Mouse (Mus musculus) cerebellum, adult 2 months (tissue): Measurements from ENCODE around the gene Trap1a. TPM values are rescaled to one million over a fixed set of nuclear protein-coding genes. Genes with fewer than 3 reads are reported as not detected.
A peak's percentile ranks its signal among the peaks of the same experiment; 100 is the strongest.

Source experiments
- DNase-seq, 2 experiments: peaks; one replicate each; pipeline ENCODE4 v3.0.0; 2021
- H3K27ac ChIP-seq: fragments of 200-500 bp; 2 replicates; pipeline ENCODE4 v1.5.1; 2012; ENCODE audit warnings: low read length, control low read depth, inconsistent platforms; ENCODE audit not compliant: insufficient read depth
- H3K27me3 ChIP-seq: fragments of 200-500 bp; 2 replicates; pipeline ENCODE4 v1.6.1; 2012; ENCODE audit warnings: inconsistent platforms, mild to moderate bottlenecking, low read length, moderate library complexity; ENCODE audit not compliant: control insufficient read depth, insufficient read depth
- H3K4me1 ChIP-seq: fragments of 200-500 bp; 2 replicates; pipeline ENCODE4 v1.6.1; 2011; ENCODE audit warnings: low read length; ENCODE audit not compliant: control insufficient read depth, insufficient read depth
- H3K4me3 ChIP-seq: fragments of 200-500 bp; replicated peaks from 2 replicates; pipeline ENCODE3; 2011; ENCODE audit warnings: mild to moderate bottlenecking, low read depth, low read length, control low read depth; ENCODE audit not compliant: insufficient read depth
- CTCF ChIP-seq: fragments of 200-500 bp; IDR thresholded peaks from 2 replicates; pipeline ENCODE4 v1.5.1; 2011; ENCODE audit warnings: low read depth, mild to moderate bottlenecking, control low read depth, low read length, moderate library complexity, borderline replicate concordance; ENCODE audit not compliant: insufficient read depth
- POLR2A ChIP-seq: fragments of 200-500 bp; IDR thresholded peaks from 2 replicates; pipeline ENCODE4 v1.6.1; 2011; ENCODE audit warnings: low read length, control low read depth, borderline replicate concordance; ENCODE audit not compliant: insufficient read depth
- WGBS: fragments of 180-500 bp; shearing (Covaris S2); methylation state at CpG from one replicate; pipeline ENCODE4 v1.1.7; 2018; 5-methylcytosine and 5-hydroxymethylcytosine counted together
- polyA plus RNA-seq: library from polyadenylated mRNA; depleted of rRNA; stranded (reverse); fragments of >200 nt; gene quantifications from 2 replicates; pipeline ENCODE4 v1.2.3, GENCODE M21; 2012

Trap1a gene
- polyA plus RNA-seq, 1 experiment = 0.08 TPM

DNA sequence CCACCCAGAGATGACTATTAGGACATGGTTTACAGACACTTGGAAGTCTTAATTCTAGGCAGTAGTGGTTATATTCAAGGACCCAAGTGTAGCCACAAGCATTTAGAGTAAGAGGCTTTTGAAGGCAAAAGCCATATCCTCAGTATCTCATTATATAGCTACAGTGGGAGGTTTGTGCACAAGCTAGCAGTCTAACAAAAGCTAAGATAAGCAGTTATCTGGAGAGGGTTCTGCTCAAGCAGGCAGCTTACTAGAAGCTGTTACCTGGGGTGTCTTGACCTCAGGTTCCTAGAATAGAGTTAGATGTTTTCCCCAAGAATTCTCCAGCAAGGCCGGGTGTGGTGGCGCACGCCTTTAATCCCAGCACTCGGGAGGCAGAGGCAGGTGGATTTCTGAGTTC, 6.1 kb downstream of the Trap1a start:
- Histone ChIP-seq H3K27me3 (no peaks in the 10 kb centered on the region), H3K4me3 (no peak overlapping the region), H3K27ac (no peak overlapping the region), H3K4me1 (no peaks in the 10 kb centered on the region)
- WGBS = 97% methylated on average over 4 of the region's 4 CpGs
- TF ChIP-seq CTCF = no peak
- TF ChIP-seq POLR2A = no peak
- DNase-seq = no peak

DNA sequence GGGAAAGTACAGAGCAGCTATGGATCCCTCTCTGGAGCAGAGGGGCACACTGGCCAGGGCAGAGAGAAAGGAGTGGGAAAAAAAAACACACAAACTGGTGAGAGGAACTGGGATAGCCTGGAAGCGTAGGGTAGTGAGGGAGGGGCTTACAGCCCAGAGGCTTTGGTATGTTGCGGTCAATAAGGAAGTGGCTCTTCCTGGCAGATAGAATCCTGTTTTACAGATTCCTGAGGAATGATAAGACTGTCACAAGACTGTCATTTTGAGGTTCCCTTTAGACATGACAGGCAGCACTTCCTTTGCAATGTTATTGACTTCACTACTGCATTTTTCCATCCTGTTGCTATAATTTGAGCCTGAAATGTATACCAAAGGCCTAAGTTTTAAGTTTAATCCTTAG, 7.7 kb downstream of the Trap1a start:
- H3K4me1 ChIP-seq = no peaks in the 10 kb centered on the region
- H3K27me3 ChIP-seq = no peaks in the 10 kb centered on the region
- no peak overlapping the region for H3K4me3 ChIP-seq
- TF ChIP-seq CTCF = no peak
- no peak for TF ChIP-seq POLR2A
- 91% methylated on average over 2 of the region's 2 CpGs for WGBS
- DNase-seq = no peak
- H3K27ac ChIP-seq = no peak overlapping the region

DNA sequence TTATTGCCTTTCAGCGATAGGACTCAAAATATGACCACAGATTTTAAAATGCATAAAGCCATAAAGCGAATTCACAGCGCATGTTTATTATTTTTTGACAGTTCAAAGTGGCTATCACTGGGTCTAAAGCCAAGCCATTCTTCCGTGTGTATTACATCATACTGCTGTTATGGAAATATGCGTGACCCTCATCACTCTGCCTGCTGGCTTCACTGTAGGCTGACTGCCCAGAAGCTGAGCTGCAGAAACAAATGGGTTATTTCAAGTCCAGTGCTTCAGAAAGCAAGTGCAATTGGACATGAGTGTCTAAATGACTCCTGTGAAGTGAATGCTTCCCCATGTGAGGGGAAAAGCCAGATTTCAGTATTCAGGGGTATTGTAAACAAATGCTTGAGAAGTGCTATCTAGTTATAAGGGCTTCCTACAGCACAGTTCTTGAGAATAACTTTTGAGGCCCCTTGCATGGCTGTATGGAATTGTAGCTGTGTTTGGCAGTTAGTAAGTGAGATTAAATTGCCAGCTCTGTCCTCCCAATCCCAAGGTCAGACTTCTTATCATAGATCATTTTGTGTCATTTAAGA, 18.8 kb downstream of the Trap1a start:
- H3K4me3 ChIP-seq = no peak overlapping the region
- no peaks in the 10 kb centered on the region for H3K4me1 ChIP-seq
- WGBS = 16% methylated on average over 5 of the region's 5 CpGs
- TF ChIP-seq CTCF = no peak
- no peak for TF ChIP-seq POLR2A
- no peak overlapping the region for H3K27ac ChIP-seq
- no peaks in the 10 kb centered on the region for H3K27me3 ChIP-seq
- DNase-seq = no peak

DNA sequence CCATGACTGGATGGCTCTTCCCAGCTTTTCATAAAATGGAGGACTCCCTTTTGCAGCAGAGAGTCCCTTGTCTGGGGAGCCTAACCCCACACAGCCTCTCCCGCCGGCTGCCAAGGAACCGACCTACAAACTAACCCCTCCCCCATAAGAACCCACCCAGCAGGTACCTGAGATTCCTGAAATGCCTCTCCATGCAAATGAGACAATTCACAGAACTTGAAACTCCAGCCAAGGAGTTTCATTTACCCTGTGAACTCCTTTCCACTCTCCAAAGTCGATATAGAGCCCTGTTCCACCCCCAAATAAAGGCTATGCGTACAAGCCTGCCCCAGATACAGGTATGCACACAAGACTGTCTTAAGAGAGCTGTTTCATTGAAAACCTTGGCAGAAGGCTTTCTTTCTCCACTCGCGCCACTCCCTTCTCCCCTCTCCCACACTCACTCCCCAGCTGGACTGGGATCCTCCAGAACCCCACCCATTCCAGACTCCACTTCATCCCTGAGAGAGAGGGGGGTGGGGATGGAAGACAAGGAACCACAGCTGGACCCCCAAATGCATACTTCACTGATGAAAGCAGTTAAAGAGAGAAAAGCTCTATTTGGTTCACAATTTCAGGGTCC, 24.3 kb downstream of the Trap1a start:
- 72% methylated on average over 7 of the region's 7 CpGs for WGBS
- H3K27ac ChIP-seq = no peak overlapping the region
- H3K27me3 ChIP-seq = no peaks in the 10 kb centered on the region
- no peak for TF ChIP-seq POLR2A
- TF ChIP-seq CTCF = no peak
- no peak for DNase-seq
- no peak overlapping the region for H3K4me3 ChIP-seq
- H3K4me1 ChIP-seq = no peaks in the 10 kb centered on the region

DNA sequence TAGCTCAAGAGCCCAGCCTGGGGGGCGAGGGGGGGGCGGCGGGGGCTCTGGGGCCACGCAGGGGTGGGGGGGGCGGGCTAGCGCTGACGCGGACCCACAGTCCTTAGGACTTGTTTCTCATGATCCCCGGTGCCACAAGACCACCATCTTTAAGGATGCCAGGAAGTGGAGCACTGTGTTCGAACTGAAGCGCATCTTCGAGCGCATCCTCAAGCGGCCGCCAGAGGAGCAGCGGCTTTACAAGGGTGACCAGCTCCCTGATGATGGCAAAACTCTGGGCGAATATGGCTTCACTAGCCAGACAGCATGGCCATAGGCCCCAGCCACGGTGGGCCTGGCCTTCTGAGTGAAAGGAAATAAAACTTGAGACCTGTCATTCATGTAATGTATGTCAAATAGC, 24.9 kb downstream of the Trap1a start:
- 79% methylated on average over 18 of the region's 18 CpGs for WGBS
- no peak for DNase-seq
- H3K27ac ChIP-seq = no peak overlapping the region
- no peaks in the 10 kb centered on the region for H3K27me3 ChIP-seq
- H3K4me1 ChIP-seq = no peaks in the 10 kb centered on the region
- H3K4me3 ChIP-seq = no peak overlapping the region
- TF ChIP-seq POLR2A (no peak), CTCF (no peak)

DNA sequence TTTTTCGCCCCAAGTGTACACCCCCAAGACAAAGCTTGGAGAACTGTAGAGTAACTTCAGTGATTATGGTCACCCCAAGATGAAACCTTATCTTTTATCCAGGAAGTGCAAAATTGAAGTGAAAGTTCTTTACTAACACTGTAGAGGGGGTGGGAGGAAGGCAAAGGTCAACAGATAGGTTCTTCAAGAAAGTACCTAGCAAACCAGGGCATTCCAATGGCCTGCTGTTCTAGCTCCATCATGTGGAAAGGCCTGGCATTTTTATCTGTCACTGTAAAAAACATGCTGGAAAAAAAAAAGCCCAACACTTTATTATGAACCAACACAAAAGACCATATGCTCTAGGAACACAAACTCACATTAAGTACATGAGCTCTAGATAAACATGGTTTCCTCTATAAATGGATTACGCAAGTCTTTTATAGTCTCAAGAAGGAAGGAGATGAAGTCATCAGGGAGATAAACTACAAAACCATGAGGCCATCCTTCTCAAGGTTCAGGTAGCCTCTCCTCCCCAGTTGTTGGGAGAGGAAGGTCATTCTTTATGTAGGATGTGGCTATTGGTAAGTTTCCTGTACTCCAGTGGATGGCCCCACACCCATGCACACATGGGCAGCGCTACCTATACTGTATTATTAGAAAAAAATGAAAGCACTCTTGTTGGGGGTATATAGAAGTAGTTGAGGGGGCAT, 33.5 kb downstream of the Trap1a start:
- no peak for DNase-seq
- WGBS = 94% methylated on average over 3 of the region's 3 CpGs

DNA sequence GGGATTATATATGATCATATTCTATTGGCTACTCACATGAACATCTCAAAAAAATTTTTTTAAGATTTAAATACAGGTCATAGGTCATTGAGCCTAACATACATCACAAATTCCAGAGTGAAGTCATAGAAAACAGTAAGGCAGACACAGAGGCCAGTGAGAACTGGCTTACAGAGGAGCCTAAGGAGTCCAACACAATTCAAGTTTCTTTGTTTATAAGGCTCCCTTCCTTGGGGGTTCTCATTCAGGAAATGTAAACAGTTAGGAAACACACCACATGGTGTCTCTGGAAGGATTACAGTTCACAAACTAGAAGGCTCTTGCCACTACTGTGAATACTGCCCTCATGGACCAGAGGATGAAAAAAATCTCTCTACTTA, 34.0 kb downstream of the Trap1a start:
- no peaks in the 10 kb centered on the region for H3K4me1 ChIP-seq
- H3K4me3 ChIP-seq = no peak overlapping the region
- H3K27me3 ChIP-seq = no peaks in the 10 kb centered on the region
- TF ChIP-seq POLR2A = no peak
- no peak for TF ChIP-seq CTCF
- no peak for DNase-seq
- no peak overlapping the region for H3K27ac ChIP-seq

More for the DNA sequence above, 33.5 kb downstream of the Trap1a start:
- Histone ChIP-seq H3K4me1 (no peaks in the 10 kb centered on the region), H3K4me3 (no peak overlapping the region), H3K27me3 (no peaks in the 10 kb centered on the region), H3K27ac (no peak overlapping the region)
- TF ChIP-seq POLR2A = no peak

DNA sequence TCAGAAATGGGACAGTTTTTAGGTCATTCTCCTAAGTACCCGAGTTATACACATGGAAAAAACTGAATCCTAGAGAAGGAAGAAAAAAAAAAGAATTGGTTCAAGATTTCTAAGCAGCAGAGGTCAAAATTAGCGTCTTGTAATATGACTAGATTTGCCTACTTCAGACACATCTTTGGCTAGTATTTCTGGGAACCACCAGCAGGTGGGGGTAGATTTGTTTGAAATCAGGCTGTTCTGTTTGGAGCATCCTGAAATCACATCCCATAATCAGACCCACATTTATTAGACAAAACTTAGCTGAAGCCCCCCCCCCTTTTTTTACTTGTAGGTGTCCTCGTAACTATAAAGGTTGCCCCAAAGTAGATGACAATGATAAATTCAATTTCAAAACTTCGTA, 35.6 kb downstream of the Trap1a start:
- no peak overlapping the region for H3K4me3 ChIP-seq
- peak in 1 of 2 experiments; percentile 1 for DNase-seq
- 56% methylated on average over 4 of the region's 4 CpGs for WGBS

More for the DNA sequence above, 35.6 kb downstream of the Trap1a start:
- H3K27me3 ChIP-seq = no peaks in the 10 kb centered on the region
- no peak for TF ChIP-seq CTCF
- TF ChIP-seq POLR2A = no peak
- no peaks in the 10 kb centered on the region for H3K4me1 ChIP-seq
- H3K27ac ChIP-seq = no peak overlapping the region
